Mouse (Mus musculus): Measurements from ENCODE around the gene Ryr2. TPM values are rescaled to one million over a fixed set of nuclear protein-coding genes. Genes with fewer than 3 reads are reported as not detected.
"Not testable (repeated sequence)": the region's sequence is repeated elsewhere in the genome, so short reads cannot be mapped to it uniquely, and the experiment has no call there.

The Ryr2 gene
- polyA plus RNA-seq, 1 experiment = not detected

GRCm38 (mm10) chr13:11837152-11837551 lies 269.6 kb downstream of the Ryr2 start:
- Histone ChIP-seq H3K27ac (ENCODE audit: insufficient read depth, low read depth, low read length) (no peak overlapping the region), H3K4me3 (ENCODE audit: insufficient read depth, low read length) (no peak overlapping the region), H3K4me1 (ENCODE audit: control insufficient read depth, insufficient read depth, low read length) (no peaks in the 10 kb centered on the region)
- TF ChIP-seq CTCF (IDR thresholded peaks at IDR 0.05; ENCODE audit: low read depth, low read length) (no peak), POLR2A (IDR thresholded peaks at IDR 0.05; ENCODE audit: borderline replicate concordance, low read depth, low read length) (no peak)

DNA sequence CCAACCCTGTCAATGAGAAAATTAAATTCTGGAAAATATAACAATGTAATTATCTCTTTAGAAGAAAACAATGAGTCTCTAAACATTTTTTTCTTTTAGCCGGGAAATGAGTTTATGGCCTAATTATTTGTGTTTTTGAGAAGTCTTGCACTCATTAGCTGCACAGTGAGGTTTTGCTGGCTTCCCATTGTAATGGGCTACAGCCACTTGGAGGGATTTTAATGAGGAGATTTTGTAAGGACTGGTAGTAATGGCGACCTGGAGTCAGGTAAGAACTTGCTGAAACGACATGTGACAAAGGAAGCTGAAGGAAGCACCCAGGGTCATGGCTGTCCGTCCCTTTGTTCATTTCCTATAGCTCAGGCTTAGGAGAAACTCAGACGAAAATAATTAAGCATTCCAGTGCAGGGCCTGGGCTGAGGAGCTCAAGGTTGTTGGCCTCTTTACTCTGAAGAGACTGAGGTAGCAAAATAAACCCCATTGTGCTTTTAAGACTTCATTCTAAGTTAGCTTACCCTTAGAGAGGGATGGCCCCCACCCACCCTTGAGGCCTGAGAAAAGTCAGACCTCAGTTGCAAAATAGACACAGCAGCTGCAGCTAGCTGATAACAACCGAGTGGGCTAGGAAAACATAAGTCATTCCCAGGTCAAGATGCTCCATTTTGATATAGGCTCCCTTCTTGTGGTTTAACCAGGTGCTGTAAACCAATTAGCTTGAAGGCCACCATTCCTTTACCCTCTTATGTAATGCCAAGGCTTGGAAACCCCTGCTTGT lies 270.3 kb downstream of the Ryr2 start:
- TF ChIP-seq CTCF (IDR thresholded peaks at IDR 0.05; ENCODE audit: low read depth, low read length) (no peak), POLR2A (IDR thresholded peaks at IDR 0.05; ENCODE audit: borderline replicate concordance, low read depth, low read length) (no peak)
- no peaks in the 10 kb centered on the region for H3K4me1 ChIP-seq (ENCODE audit: control insufficient read depth, insufficient read depth, low read length)
- H3K27ac ChIP-seq (ENCODE audit: insufficient read depth, low read depth, low read length) = no peak overlapping the region
- no peak overlapping the region for H3K4me3 ChIP-seq (ENCODE audit: insufficient read depth, low read length)

GRCm38 (mm10) chr13:11831210-11831609 lies 275.5 kb downstream of the Ryr2 start:
- no peak for TF ChIP-seq POLR2A (IDR thresholded peaks at IDR 0.05; ENCODE audit: borderline replicate concordance, low read depth, low read length)
- no peak for TF ChIP-seq CTCF (IDR thresholded peaks at IDR 0.05; ENCODE audit: low read depth, low read length)
- no peak overlapping the region for H3K4me3 ChIP-seq (ENCODE audit: insufficient read depth, low read length)
- no peak overlapping the region for H3K27ac ChIP-seq (ENCODE audit: insufficient read depth, low read depth, low read length)
- H3K4me1 ChIP-seq (ENCODE audit: control insufficient read depth, insufficient read depth, low read length) = no peaks in the 10 kb centered on the region

DNA sequence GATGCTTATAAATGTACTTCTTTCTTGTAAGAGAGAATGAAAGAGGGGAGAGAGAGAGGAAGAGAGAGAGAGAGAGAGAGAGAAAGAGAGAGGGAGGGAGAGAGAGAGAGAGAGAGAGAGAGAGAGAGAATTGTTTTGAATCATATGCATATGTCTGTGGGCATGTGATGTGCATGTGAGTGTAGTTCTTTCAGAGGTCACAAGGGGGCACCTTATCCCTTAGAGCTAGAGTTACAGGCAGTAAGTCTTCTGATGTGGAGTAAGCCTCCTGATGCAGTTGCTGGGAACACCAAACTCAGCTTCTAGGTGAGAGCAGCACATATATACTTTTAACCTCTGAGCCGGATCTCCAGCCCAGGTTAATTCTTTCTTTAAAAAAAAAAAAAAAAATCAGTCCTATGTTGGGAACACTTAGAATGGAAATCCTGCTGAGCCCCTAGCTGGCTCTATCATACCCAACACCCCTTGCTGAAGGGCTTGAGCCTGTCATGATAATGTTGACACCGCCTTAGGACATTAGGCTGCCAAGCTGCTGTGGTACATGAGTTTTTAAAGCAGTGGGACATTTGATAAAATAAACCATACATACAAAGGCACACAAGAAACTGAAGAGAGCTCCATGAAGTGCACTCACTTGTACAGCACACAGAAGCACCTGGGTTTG lies 281.1 kb downstream of the Ryr2 start:
- Histone ChIP-seq H3K27ac (ENCODE audit: insufficient read depth, low read depth, low read length) (no peak overlapping the region), H3K4me3 (ENCODE audit: insufficient read depth, low read length) (no peak overlapping the region), H3K4me1 (ENCODE audit: control insufficient read depth, insufficient read depth, low read length) (no peaks in the 10 kb centered on the region)
- TF ChIP-seq CTCF (IDR thresholded peaks at IDR 0.05; ENCODE audit: low read depth, low read length) = no peak
- TF ChIP-seq POLR2A (IDR thresholded peaks at IDR 0.05; ENCODE audit: borderline replicate concordance, low read depth, low read length) = no peak

GRCm38 (mm10) chr13:11818723-11819122 lies 288.0 kb downstream of the Ryr2 start:
- H3K27ac ChIP-seq (ENCODE audit: insufficient read depth, low read depth, low read length) = no peak overlapping the region
- TF ChIP-seq CTCF (IDR thresholded peaks at IDR 0.05; ENCODE audit: low read depth, low read length) (no peak), POLR2A (IDR thresholded peaks at IDR 0.05; ENCODE audit: borderline replicate concordance, low read depth, low read length) (no peak)
- H3K4me1 ChIP-seq (ENCODE audit: control insufficient read depth, insufficient read depth, low read length) = no peaks in the 10 kb centered on the region
- no peak overlapping the region for H3K4me3 ChIP-seq (ENCODE audit: insufficient read depth, low read length)

- not testable (repeated sequence) for H3K4me1 ChIP-seq (ENCODE audit: control insufficient read depth, insufficient read depth, low read length); H3K4me3 ChIP-seq (ENCODE audit: insufficient read depth, low read length); H3K27ac ChIP-seq (ENCODE audit: insufficient read depth, low read depth, low read length)
Observed at GRCm38 (mm10) chr13:11809365-11809764, 297.4 kb downstream of the Ryr2 start.

GRCm38 (mm10) chr13:11792536-11792935 lies 314.2 kb downstream of the Ryr2 start:
- no peak for TF ChIP-seq CTCF (IDR thresholded peaks at IDR 0.05; ENCODE audit: low read depth, low read length)
- no peak for TF ChIP-seq POLR2A (IDR thresholded peaks at IDR 0.05; ENCODE audit: borderline replicate concordance, low read depth, low read length)
- no peak overlapping the region for H3K4me3 ChIP-seq (ENCODE audit: insufficient read depth, low read length)
- H3K4me1 ChIP-seq (ENCODE audit: control insufficient read depth, insufficient read depth, low read length) = no peaks in the 10 kb centered on the region
- H3K27ac ChIP-seq (ENCODE audit: insufficient read depth, low read depth, low read length) = no peak overlapping the region

GRCm38 (mm10) chr13:11790536-11790935 lies 316.2 kb downstream of the Ryr2 start:
- Histone ChIP-seq H3K4me1 (ENCODE audit: control insufficient read depth, insufficient read depth, low read length) (no peaks in the 10 kb centered on the region), H3K4me3 (ENCODE audit: insufficient read depth, low read length) (no peak overlapping the region), H3K27ac (ENCODE audit: insufficient read depth, low read depth, low read length) (no peak overlapping the region)
- TF ChIP-seq POLR2A (IDR thresholded peaks at IDR 0.05; ENCODE audit: borderline replicate concordance, low read depth, low read length) (no peak), CTCF (IDR thresholded peaks at IDR 0.05; ENCODE audit: low read depth, low read length) (no peak)

GRCm38 (mm10) chr13:11782411-11783155 lies 324.2 kb downstream of the Ryr2 start:
- Histone ChIP-seq H3K27ac (ENCODE audit: insufficient read depth, low read depth, low read length) (no peak overlapping the region), H3K4me1 (ENCODE audit: control insufficient read depth, insufficient read depth, low read length) (no peaks in the 10 kb centered on the region), H3K4me3 (ENCODE audit: insufficient read depth, low read length) (no peak overlapping the region)
- no peak for TF ChIP-seq POLR2A (IDR thresholded peaks at IDR 0.05; ENCODE audit: borderline replicate concordance, low read depth, low read length)
- TF ChIP-seq CTCF (IDR thresholded peaks at IDR 0.05; ENCODE audit: low read depth, low read length) = no peak

GRCm38 (mm10) chr13:11781065-11781464 lies 325.7 kb downstream of the Ryr2 start:
- H3K27ac ChIP-seq (ENCODE audit: insufficient read depth, low read depth, low read length) = no peak overlapping the region
- no peak for TF ChIP-seq CTCF (IDR thresholded peaks at IDR 0.05; ENCODE audit: low read depth, low read length)
- TF ChIP-seq POLR2A (IDR thresholded peaks at IDR 0.05; ENCODE audit: borderline replicate concordance, low read depth, low read length) = no peak
- no peaks in the 10 kb centered on the region for H3K4me1 ChIP-seq (ENCODE audit: control insufficient read depth, insufficient read depth, low read length)
- H3K4me3 ChIP-seq (ENCODE audit: insufficient read depth, low read length) = no peak overlapping the region

Data from bone marrow macrophage, adult 2 months (primary cell).